Mouse (Mus musculus) ES-E14 (cell line): ENCODE measurements at regions not wholly inside any gene's neighbourhood (a gene's known extent, or its start where the extent isn't known, plus 50 kb on each side); places are given as distances from the start of the nearest gene placed in this dataset.

Source experiments
- CHD2 ChIP-seq: IDR thresholded peaks from 2 replicates; pipeline ENCODE4 v1.6.1; 2014; ENCODE audit warnings: mild to moderate bottlenecking, low read depth, low read length, inconsistent platforms
- HCFC1 ChIP-seq: IDR thresholded peaks from 2 replicates; pipeline ENCODE4 v1.6.1; 2012; ENCODE audit warnings: low read length, inconsistent platforms, borderline replicate concordance; ENCODE audit not compliant: insufficient read depth
- ZC3H11A ChIP-seq: IDR thresholded peaks from 2 replicates; pipeline ENCODE4 v1.6.1; 2012; ENCODE audit warnings: low read depth, mild to moderate bottlenecking, inconsistent platforms, low read length, borderline replicate concordance

DNA sequence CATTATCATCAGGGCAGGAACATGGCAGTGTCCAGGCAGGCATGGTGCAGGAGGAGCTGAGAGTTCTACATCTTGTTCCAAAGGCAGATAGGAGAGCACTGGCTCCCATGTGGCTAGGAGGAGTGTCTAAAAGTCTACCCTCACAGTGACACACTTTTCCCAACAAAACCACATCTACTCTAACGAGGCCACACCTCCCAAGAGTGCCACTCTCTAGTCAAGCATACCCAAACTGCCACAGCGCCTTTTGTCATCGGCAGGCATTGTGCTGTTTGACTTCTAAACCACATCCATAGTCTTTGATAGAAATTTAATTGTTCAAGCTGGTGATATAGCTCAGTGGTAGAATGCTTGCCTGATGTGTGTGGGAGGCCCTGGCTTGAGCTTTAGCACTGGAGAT, 56.6 kb upstream of the Mvb12b start:
- TF ChIP-seq CHD2 (no peak), ZC3H11A (no peak), HCFC1 (no peak)
